Mouse (Mus musculus) forebrain, embryonic 10.5 days (tissue): ENCODE measurements around the gene Tmem220. TPM values are rescaled to one million over a fixed set of nuclear protein-coding genes. Genes with fewer than 3 reads are reported as not detected.

Source experiments
- DNase-seq: peaks from one replicate; pipeline ENCODE4 v3.0.0-alpha.2; 2017; ENCODE audit warnings: low spot score; ENCODE audit errors: extremely low spot score
- H3K27ac ChIP-seq: fragments of 300-500 bp; sonication (generic); 2 replicates; pipeline ENCODE4 v1.5.1; 2016; ENCODE audit warnings: mild to moderate bottlenecking
- H3K27me3 ChIP-seq: fragments of 300-500 bp; sonication (generic); 2 replicates; pipeline ENCODE4 v1.6.1; 2016; ENCODE audit warnings: mild to moderate bottlenecking; ENCODE audit not compliant: poor library complexity, severe bottlenecking
- H3K36me3 ChIP-seq: fragments of 300-500 bp; sonication (generic); replicated peaks from 2 replicates; pipeline ENCODE4 v1.6.1; 2016; ENCODE audit warnings: mild to moderate bottlenecking, moderate library complexity
- H3K4me1 ChIP-seq: fragments of 300-500 bp; sonication (generic); 2 replicates; pipeline ENCODE4 v1.6.1; 2016
- H3K4me3 ChIP-seq: fragments of 300-500 bp; sonication (generic); 2 replicates; pipeline ENCODE4 v1.5.1; 2016; ENCODE audit warnings: mild to moderate bottlenecking, moderate library complexity
- H3K9me3 ChIP-seq: fragments of 300-500 bp; sonication (generic); 2 replicates; pipeline ENCODE4 v1.6.1; 2016; ENCODE audit warnings: mild to moderate bottlenecking, moderate library complexity
- WGBS: fragments of 180-500 bp; shearing (Covaris S2); methylation state at CpG from one replicate; pipeline ENCODE4 v1.1.7; 2016; 5-methylcytosine and 5-hydroxymethylcytosine counted together
- polyA plus RNA-seq: library from polyadenylated mRNA; unstranded; fragments of >200 nt; fragmentation: Nextera tagmentation; extraction: Ambion mirVana; gene quantifications from 2 replicates; pipeline ENCODE4 v1.2.1, GENCODE M21; 2016

The Tmem220 gene
- polyA plus RNA-seq, 1 experiment from 2014 or later = 0.86 TPM

DNA sequence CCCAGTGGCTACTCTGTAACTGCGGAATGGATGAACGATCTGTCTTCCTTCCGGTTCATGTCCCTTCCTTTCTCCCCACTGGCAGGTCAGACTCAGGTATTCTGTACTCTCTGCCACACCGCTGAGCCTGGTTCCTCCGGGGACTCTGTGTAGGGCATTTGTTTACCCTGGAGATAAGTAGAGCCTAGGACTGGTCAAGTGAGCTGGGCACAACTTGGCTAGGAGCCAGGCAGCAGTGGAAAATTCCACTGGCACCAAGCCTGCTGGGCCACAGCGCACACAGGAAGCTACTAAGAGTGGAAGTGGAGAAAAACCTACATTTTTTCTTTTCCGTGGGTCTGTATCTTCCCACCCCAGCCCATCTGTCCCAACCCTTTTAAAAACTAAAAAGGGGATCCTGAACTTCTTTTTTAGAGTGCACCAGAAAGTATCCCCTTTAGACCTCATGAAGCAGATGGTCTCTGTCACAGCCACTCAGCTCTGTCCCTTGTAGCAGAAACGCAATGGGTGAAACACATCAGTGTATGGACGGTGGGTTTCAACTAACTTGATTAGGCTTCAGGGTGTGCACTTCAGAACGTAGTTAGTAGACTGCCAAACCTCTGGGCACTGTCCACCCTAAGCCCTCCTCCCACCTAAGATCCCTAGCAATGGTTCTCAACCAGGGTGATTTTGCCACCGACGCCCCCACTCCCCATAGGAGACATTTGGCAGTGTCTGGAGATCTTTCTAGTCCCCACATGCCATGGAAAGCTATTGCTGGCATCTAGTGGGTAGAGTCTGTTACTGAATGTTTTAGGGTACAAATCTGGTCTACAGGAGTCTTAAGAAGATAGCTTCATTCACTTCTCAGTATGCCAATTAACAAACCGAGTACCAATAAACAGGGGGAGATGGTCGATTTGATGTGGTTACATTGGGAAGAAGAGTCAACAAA, 26.2 kb upstream of the Tmem220 start:
- H3K4me1 ChIP-seq = peaks cover 34% of the 10 kb centered on the region
- no peak for DNase-seq
- H3K27ac ChIP-seq = no peak overlapping the region
- WGBS = 83% methylated on average over 14 of the region's 14 CpGs
- H3K36me3 ChIP-seq = no peaks in the 10 kb centered on the region
- no peak overlapping the region for H3K4me3 ChIP-seq
- no peaks in the 10 kb centered on the region for H3K9me3 ChIP-seq
- no peaks in the 10 kb centered on the region; the same call in none of the 2 replicates for H3K27me3 ChIP-seq

DNA sequence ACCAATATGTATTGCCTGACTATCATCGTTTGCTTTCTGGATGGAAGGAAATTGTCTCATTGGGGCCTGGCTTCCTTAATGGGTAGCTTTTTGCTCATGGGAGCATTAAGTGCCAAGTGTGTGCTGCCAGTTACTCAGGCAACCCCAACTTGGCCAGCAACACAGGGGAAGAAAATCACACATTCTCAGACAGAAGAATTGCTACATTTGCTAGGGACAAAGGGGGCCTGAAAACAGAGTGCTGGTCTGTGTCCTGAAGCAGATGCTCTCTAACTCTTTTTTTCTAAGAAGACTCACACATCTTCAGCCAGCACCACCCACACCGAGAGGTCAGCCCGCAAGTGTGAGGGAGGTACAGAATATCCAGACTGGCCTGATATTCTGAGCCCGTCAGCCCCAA, 24.3 kb upstream of the Tmem220 start:
- Histone ChIP-seq H3K4me1 (peaks cover 29% of the 10 kb centered on the region), H3K36me3 (no peaks in the 10 kb centered on the region), H3K27me3 (no peaks in the 10 kb centered on the region; the same call in none of the 2 replicates), H3K4me3 (no peak overlapping the region), H3K9me3 (no peaks in the 10 kb centered on the region), H3K27ac (peak overlapping the region; percentile 80)
- WGBS = 78% methylated on average over 4 of the region's 4 CpGs
- DNase-seq = no peak

DNA sequence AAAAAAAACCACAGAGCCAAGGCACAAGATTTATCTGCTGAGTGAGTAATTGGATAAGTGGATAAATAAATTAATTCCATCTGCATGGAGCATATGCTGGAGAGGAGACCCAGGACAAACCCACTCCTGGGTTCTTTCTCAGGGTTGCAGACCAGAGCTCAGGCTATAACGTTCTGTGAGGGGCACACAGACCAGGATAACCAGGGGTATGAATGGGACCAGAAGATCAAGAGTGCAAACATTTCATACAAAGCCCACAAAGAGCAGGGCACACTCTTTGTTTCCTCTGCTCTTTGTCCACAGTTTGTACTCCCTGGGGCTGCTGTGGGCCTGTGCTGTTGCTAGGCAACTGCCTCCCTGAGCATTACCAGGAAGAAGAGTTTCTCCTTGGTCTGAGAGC, 23.2 kb upstream of the Tmem220 start:
- H3K9me3 ChIP-seq = no peaks in the 10 kb centered on the region; the same call in 1 of the 2 replicates

GRCm38 (mm10) chr11:67002911-67003310, 22.0 kb upstream of the Tmem220 start:
- Histone ChIP-seq H3K9me3 (no peaks in the 10 kb centered on the region; the same call in 1 of the 2 replicates), H3K36me3 (no peaks in the 10 kb centered on the region), H3K27me3 (peaks cover 3% of the 10 kb centered on the region), H3K4me1 (peaks cover 29% of the 10 kb centered on the region), H3K27ac (0 out of 2 replicates have a peak overlapping the region, but pooled peaks have one; percentile 20), H3K4me3 (no peak overlapping the region)
- DNase-seq = no peak
- 73% methylated on average over 2 of the region's 2 CpGs for WGBS

More for the DNA sequence above, 23.2 kb upstream of the Tmem220 start:
- no peaks in the 10 kb centered on the region for H3K36me3 ChIP-seq
- WGBS = 3% methylated on average over 1 of the region's 1 CpGs
- H3K4me3 ChIP-seq = no peak overlapping the region
- peak; percentile 56 for DNase-seq
- H3K27me3 ChIP-seq = no peaks in the 10 kb centered on the region; the same call in none of the 2 replicates
- H3K4me1 ChIP-seq = peaks cover 29% of the 10 kb centered on the region
- H3K27ac ChIP-seq = peak overlapping the region; percentile 80

DNA sequence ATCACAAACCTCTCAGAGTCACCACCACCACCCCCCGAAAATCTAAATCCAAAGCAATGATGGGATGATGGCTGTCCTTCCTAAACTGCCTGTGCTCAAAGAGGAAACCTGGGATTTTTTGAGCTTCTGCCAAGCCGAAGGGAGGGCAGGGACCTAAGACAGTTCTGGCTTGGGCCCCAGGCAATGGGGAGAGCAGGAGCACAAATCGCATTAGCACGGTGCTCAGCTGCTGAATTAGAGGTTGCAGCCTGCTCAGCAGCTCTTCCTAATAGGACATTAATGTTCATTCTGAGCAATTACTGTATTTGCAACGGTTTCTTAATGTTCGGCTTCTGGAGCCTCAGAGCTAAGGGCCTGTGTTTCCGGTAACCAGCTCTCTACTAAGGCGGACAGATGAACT, 17.0 kb upstream of the Tmem220 start:
- DNase-seq = no peak
- Histone ChIP-seq H3K4me1 (peaks cover 28% of the 10 kb centered on the region), H3K27ac (no peak overlapping the region), H3K4me3 (no peak overlapping the region), H3K36me3 (no peaks in the 10 kb centered on the region), H3K9me3 (no peaks in the 10 kb centered on the region; the same call in 1 of the 2 replicates), H3K27me3 (peaks cover 25% of the 10 kb centered on the region)
- 74% methylated on average over 8 of the region's 8 CpGs for WGBS

DNA sequence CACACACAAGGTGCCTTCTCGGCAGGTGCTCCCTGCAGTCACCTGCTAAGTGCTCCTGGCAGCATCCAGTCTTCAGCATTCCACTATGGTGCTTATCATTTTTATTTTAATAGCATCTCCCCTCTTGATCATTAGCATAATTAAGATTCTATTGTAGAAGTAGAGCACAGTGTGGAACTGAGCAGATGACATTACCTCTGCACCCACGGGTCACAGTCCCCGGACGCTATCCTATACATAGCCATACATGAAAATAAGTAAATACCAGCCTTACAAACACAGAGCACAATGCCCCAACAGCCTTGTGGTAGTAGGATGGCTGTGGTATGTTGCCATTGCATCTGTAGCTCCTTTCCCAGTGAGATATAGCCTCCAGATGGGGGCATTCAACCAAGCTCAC, 16.4 kb upstream of the Tmem220 start:
- Histone ChIP-seq H3K4me3 (no peak overlapping the region), H3K9me3 (no peaks in the 10 kb centered on the region; the same call in 1 of the 2 replicates), H3K36me3 (no peaks in the 10 kb centered on the region), H3K27me3 (peaks cover 25% of the 10 kb centered on the region), H3K27ac (no peak overlapping the region), H3K4me1 (peaks cover 26% of the 10 kb centered on the region)
- 95% methylated on average over 4 of the region's 4 CpGs for WGBS
- no peak for DNase-seq

- H3K4me3 ChIP-seq = no peak overlapping the region
- peak overlapping the region; percentile 60 for H3K27ac ChIP-seq
- peaks cover 26% of the 10 kb centered on the region for H3K4me1 ChIP-seq
- no peaks in the 10 kb centered on the region for H3K36me3 ChIP-seq
- peaks cover 25% of the 10 kb centered on the region for H3K27me3 ChIP-seq
- 15% methylated on average over 8 of the region's 8 CpGs for WGBS
- DNase-seq = no peak
- no peaks in the 10 kb centered on the region; the same call in 1 of the 2 replicates for H3K9me3 ChIP-seq
These were observed 14.5 kb upstream of the Tmem220 start for GRCm38 (mm10) chr11:67010430-67010829.

DNA sequence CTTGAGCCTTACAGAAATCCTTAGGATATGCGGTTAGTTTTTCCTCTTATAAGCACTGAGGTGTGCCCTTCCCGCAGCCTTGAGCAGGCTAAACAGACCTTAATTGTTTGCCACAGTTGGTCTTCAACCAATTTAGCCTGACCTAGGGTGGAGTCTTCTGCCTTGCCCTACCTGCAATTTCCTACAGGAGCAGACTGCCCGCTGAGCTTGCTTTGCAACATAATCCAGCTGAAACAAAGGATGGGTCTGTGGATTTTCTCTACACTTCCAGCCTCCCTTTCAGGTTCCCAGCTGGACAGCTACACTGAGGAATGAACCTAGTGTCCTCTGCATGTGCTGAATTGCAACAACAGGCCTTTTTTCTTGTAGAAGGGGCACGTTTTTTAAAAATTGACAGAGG, 13.3 kb upstream of the Tmem220 start:
- H3K36me3 ChIP-seq = no peaks in the 10 kb centered on the region
- no peak overlapping the region for H3K4me3 ChIP-seq
- H3K27me3 ChIP-seq = peaks cover 28% of the 10 kb centered on the region
- peaks cover 26% of the 10 kb centered on the region for H3K4me1 ChIP-seq
- no peak for DNase-seq
- WGBS = 5% methylated on average over 4 of the region's 4 CpGs
- H3K9me3 ChIP-seq = no peaks in the 10 kb centered on the region
- 0 out of 2 replicates have a peak overlapping the region, but pooled peaks have one; percentile 30 for H3K27ac ChIP-seq

- WGBS = 6% methylated on average over 12 of the region's 12 CpGs
- H3K4me3 ChIP-seq = peak overlapping the region; percentile 10; the same call in 1 of the 2 replicates
- H3K4me1 ChIP-seq = peaks cover 22% of the 10 kb centered on the region
- H3K36me3 ChIP-seq = no peaks in the 10 kb centered on the region
- DNase-seq = no peak
- H3K27ac ChIP-seq = no peak overlapping the region
- H3K9me3 ChIP-seq = no peaks in the 10 kb centered on the region
- H3K27me3 ChIP-seq = peaks cover 52% of the 10 kb centered on the region
These were observed 7.0 kb upstream of the Tmem220 start for GRCm38 (mm10) chr11:67017801-67018591.

GRCm38 (mm10) chr11:67019711-67020475, 5.1 kb upstream of the Tmem220 start:
- H3K36me3 ChIP-seq = no peaks in the 10 kb centered on the region

GRCm38 (mm10) chr11:67020948-67021347, 4.0 kb upstream of the Tmem220 start:
- Histone ChIP-seq H3K27ac (no peak overlapping the region), H3K4me3 (peak overlapping the region; percentile 32), H3K36me3 (no peaks in the 10 kb centered on the region), H3K4me1 (peaks cover 45% of the 10 kb centered on the region), H3K9me3 (no peaks in the 10 kb centered on the region), H3K27me3 (peaks cover 61% of the 10 kb centered on the region)
- DNase-seq = peak; percentile 68
- WGBS = 4% methylated on average over 12 of the region's 12 CpGs

More at GRCm38 (mm10) chr11:67019711-67020475, 5.1 kb upstream of the Tmem220 start:
- Histone ChIP-seq H3K27me3 (peaks cover 61% of the 10 kb centered on the region), H3K27ac (no peak overlapping the region), H3K4me1 (peaks cover 37% of the 10 kb centered on the region), H3K4me3 (no peak overlapping the region), H3K9me3 (no peaks in the 10 kb centered on the region)
- WGBS = 58% methylated on average over 7 of the region's 7 CpGs
- DNase-seq = no peak
